Mouse (Mus musculus): Measurements from ENCODE around the gene Gm15155.

GRCm38 (mm10) chrX:155724157-155724556 lies 99.6 kb downstream of the Gm15155 start:
- TF ChIP-seq CTCF (IDR thresholded peaks at IDR 0.05; ENCODE audit: low read depth, low read length) (no peak), POLR2A (IDR thresholded peaks at IDR 0.05; ENCODE audit: insufficient read depth, low read length) (no peak)
